ENCODE assay signal across 18 mouse cellular contexts in genomic region chrX:74983734-74984133, GRCm38 (mm10).
DNase-seq lines count a peak whose midpoint lies in the region; ATAC-seq lines count a peak whose summit lies in the region.
"Had no signal": no experiment of that assay in that cellular context is flagged by ENCODE, and none has a peak within 500 bp of the region (broad histone marks: within the 10 kb centered on the region; RNA-seq: fewer than 3 reads in every experiment).

No protein-coding gene starts in this region.

- no peaks in the 10 kb centered on the region for H3K27me3 ChIP-seq in midbrain, embryonic 12.5 days
- H3K27me3 ChIP-seq in midbrain, embryonic 13.5 days: no peaks in the 10 kb centered on the region
- H3K27me3 ChIP-seq in intestine, embryonic 15.5 days (replicated peaks): no peaks in the 10 kb centered on the region
- H3K27me3 ChIP-seq: embryonic facial prominence, embryonic 12.5 days; forebrain, embryonic 13.5 days; forebrain, embryonic 15.5 days had no signal

- no peak overlapping the region for H3K9ac ChIP-seq in midbrain, embryonic 12.5 days (replicated peaks)
- no peak overlapping the region for H3K9ac ChIP-seq in midbrain, embryonic 13.5 days (replicated peaks)
- H3K9ac ChIP-seq in intestine, embryonic 15.5 days: no peak overlapping the region
- H3K9ac ChIP-seq: embryonic facial prominence, embryonic 12.5 days; forebrain, embryonic 13.5 days; forebrain, embryonic 15.5 days; forebrain, postnatal 0 days had no signal

- no peaks in the 10 kb centered on the region for H3K36me3 ChIP-seq in midbrain, embryonic 12.5 days
- H3K36me3 ChIP-seq in midbrain, embryonic 13.5 days: no peaks in the 10 kb centered on the region
- no peaks in the 10 kb centered on the region for H3K36me3 ChIP-seq in intestine, embryonic 15.5 days
- H3K36me3 ChIP-seq: embryonic facial prominence, embryonic 10.5 days; embryonic facial prominence, embryonic 12.5 days; forebrain, embryonic 15.5 days had no signal

- H3K4me1 ChIP-seq in midbrain, embryonic 12.5 days: no peaks in the 10 kb centered on the region
- no peaks in the 10 kb centered on the region for H3K4me1 ChIP-seq in midbrain, embryonic 13.5 days (replicated peaks)
- no peaks in the 10 kb centered on the region for H3K4me1 ChIP-seq in intestine, embryonic 15.5 days (replicated peaks)
- H3K4me1 ChIP-seq: embryonic facial prominence, embryonic 10.5 days; embryonic facial prominence, embryonic 12.5 days; forebrain, embryonic 13.5 days; forebrain, embryonic 15.5 days had no signal

- peak; percentile 15 for DNase-seq in retina, postnatal 1 day
- no peak for DNase-seq in retina, embryonic 14.5 days (ENCODE audit: low spot score)
- DNase-seq: adrenal gland, adult 2 months; adrenal gland, postnatal 10 days; adrenal gland, postnatal 25 days; cerebellum, adult 11-12 months; cerebellum, adult 2 months; cerebellum, adult 9-10 months; cerebellum, postnatal 10 days; cerebellum, postnatal 25 days; forebrain, postnatal 0 days had no signal

- H3K4me2 ChIP-seq in midbrain, embryonic 12.5 days (replicated peaks): no peak overlapping the region
- H3K4me2 ChIP-seq in midbrain, embryonic 13.5 days (replicated peaks): no peak overlapping the region
- no peak overlapping the region for H3K4me2 ChIP-seq in intestine, embryonic 15.5 days (replicated peaks)
- H3K4me2 ChIP-seq: embryonic facial prominence, embryonic 12.5 days; forebrain, embryonic 13.5 days; forebrain, embryonic 15.5 days had no signal

- H3K4me3 ChIP-seq in midbrain, embryonic 12.5 days: no peak overlapping the region
- H3K4me3 ChIP-seq in midbrain, embryonic 13.5 days (replicated peaks): no peak overlapping the region
- no peak overlapping the region for H3K4me3 ChIP-seq in intestine, embryonic 15.5 days (replicated peaks)
- H3K4me3 ChIP-seq: embryonic facial prominence, embryonic 10.5 days; embryonic facial prominence, embryonic 12.5 days; forebrain, embryonic 13.5 days; forebrain, embryonic 15.5 days had no signal

- H3K9me3 ChIP-seq in midbrain, embryonic 12.5 days: peaks cover 4% of the 10 kb centered on the region; the same call in 1 of the 2 replicates
- H3K9me3 ChIP-seq in midbrain, embryonic 13.5 days: no peaks in the 10 kb centered on the region
- H3K9me3 ChIP-seq in intestine, embryonic 15.5 days: no peaks in the 10 kb centered on the region
- H3K9me3 ChIP-seq: embryonic facial prominence, embryonic 10.5 days; embryonic facial prominence, embryonic 12.5 days; forebrain, embryonic 13.5 days; forebrain, embryonic 15.5 days had no signal

- WGBS in midbrain, embryonic 12.5 days: 59% methylated on average over 5 of the region's 5 CpGs
- WGBS in midbrain, embryonic 13.5 days: 45% methylated on average over 5 of the region's 5 CpGs
- 79% methylated on average over 5 of the region's 5 CpGs for WGBS in intestine, embryonic 15.5 days

- H3K27ac ChIP-seq in midbrain, embryonic 12.5 days (replicated peaks): no peak overlapping the region
- H3K27ac ChIP-seq in midbrain, embryonic 13.5 days: no peak overlapping the region
- no peak overlapping the region for H3K27ac ChIP-seq in intestine, embryonic 15.5 days
- H3K27ac ChIP-seq: embryonic facial prominence, embryonic 10.5 days; embryonic facial prominence, embryonic 12.5 days; forebrain, embryonic 13.5 days; forebrain, embryonic 15.5 days had no signal

- peak; percentile 66 for ATAC-seq in midbrain, embryonic 12.5 days (ENCODE audit: low FRiP score, low read depth)
- ATAC-seq in midbrain, embryonic 13.5 days: no peak
- ATAC-seq in intestine, embryonic 15.5 days: no peak
- ATAC-seq: forebrain, embryonic 13.5 days; forebrain, embryonic 15.5 days; forebrain, postnatal 0 days had no signal
